Mouse (Mus musculus) T-helper 17 cell (primary cell): ENCODE measurements around the gene Rbm6.

ENCODE experiments used
- in situ Hi-C, 2 experiments: fragments of 300-600 bp; cut with MboI, MseI; formaldehyde crosslinking; loops; 1 replicate in 1 of 2; 2 replicates in 1 of 2; pipeline ENCODE4 v1.15.1; 2025; ENCODE audit warnings: high pct_unique_total_duplicates in 2 of 2

The Rbm6 gene

GRCm38 (mm10) chr9:107873137-107873536 is at the start of gene Rbm6:
Gene Rbm6, minus strand, starts transcription at chr9:107873237.
- in situ Hi-C loops = no loop called here

GRCm38 (mm10) chr9:107919441-107919840 is 46.4 kb upstream of the Rbm6 start:
- in situ Hi-C loops = no loop called here

GRCm38 (mm10) chr9:107918884-107919283 is 45.8 kb upstream of the Rbm6 start:
- in situ Hi-C loops = no loop called here

GRCm38 (mm10) chr9:107917895-107918608 is 45.0 kb upstream of the Rbm6 start:
- in situ Hi-C loops = no loop called here

- in situ Hi-C loops = loop anchor here in 1 of 2 experiments (5.0 kb wide), 1 partner anchor 152 kb away; no protein-coding TSS in a partner anchor
Observed at GRCm38 (mm10) chr9:107914764-107915420, 41.9 kb upstream of the Rbm6 start.

GRCm38 (mm10) chr9:107910025-107910769 is 37.2 kb upstream of the Rbm6 start:
- in situ Hi-C loops = loop anchor here in 1 of 2 experiments (5.0 kb wide), 1 partner anchor 157 kb away; no protein-coding TSS in a partner anchor

- in situ Hi-C loops = no loop called here
Observed at GRCm38 (mm10) chr9:107908410-107909158, 35.5 kb upstream of the Rbm6 start.

- in situ Hi-C loops = no loop called here
Observed at GRCm38 (mm10) chr9:107907801-107908120, 34.7 kb upstream of the Rbm6 start.

- in situ Hi-C loops = no loop called here
Observed at GRCm38 (mm10) chr9:107906967-107907800, 34.1 kb upstream of the Rbm6 start.

- in situ Hi-C loops = no loop called here
Observed at GRCm38 (mm10) chr9:107906252-107906966, 33.4 kb upstream of the Rbm6 start, which contains the start of gene Mst1r. Gene Mst1r, plus strand, starts transcription at chr9:107906873.

GRCm38 (mm10) chr9:107904726-107905125 is 31.7 kb upstream of the Rbm6 start:
- in situ Hi-C loops = loop anchor here in 1 of 2 experiments (5.0 kb wide), 1 partner anchor 163 kb away; no protein-coding TSS in a partner anchor

- in situ Hi-C loops = loop anchor here in 1 of 2 experiments (5.0 kb wide), 1 partner anchor 166 kb away; no protein-coding TSS in a partner anchor
Observed at GRCm38 (mm10) chr9:107901627-107901914, 28.5 kb upstream of the Rbm6 start.

GRCm38 (mm10) chr9:107900840-107901626 is 28.0 kb upstream of the Rbm6 start:
- in situ Hi-C loops = loop anchor here in 1 of 2 experiments (5.0 kb wide), 1 partner anchor 166 kb away; no protein-coding TSS in a partner anchor

GRCm38 (mm10) chr9:107899855-107900254 is 26.8 kb upstream of the Rbm6 start:
- in situ Hi-C loops = loop anchor here in 1 of 2 experiments (5.0 kb wide), 1 partner anchor 167 kb away; no protein-coding TSS in a partner anchor

GRCm38 (mm10) chr9:107898563-107898962 is 25.5 kb upstream of the Rbm6 start:
- in situ Hi-C loops = no loop called here

GRCm38 (mm10) chr9:107891023-107891422 is 18.0 kb upstream of the Rbm6 start:
- in situ Hi-C loops = loop anchor here in 1 of 2 experiments (5.0 kb wide), 1 partner anchor 101 kb away; the partner anchor contains the start of gene Cdhr4

GRCm38 (mm10) chr9:107890260-107890659 is 17.2 kb upstream of the Rbm6 start:
- in situ Hi-C loops = loop anchor here in 1 of 2 experiments (5.0 kb wide), 1 partner anchor 102 kb away; the partner anchor contains the start of gene Cdhr4

- in situ Hi-C loops = loop anchor here in 1 of 2 experiments (10.0 kb wide), 1 partner anchor 1684 kb away; the partner anchor contains the start of gene Twf2
Observed at GRCm38 (mm10) chr9:107888267-107888850, 15.3 kb upstream of the Rbm6 start.
